Mouse (Mus musculus): Measurements from ENCODE around the gene Frem2. TPM values are rescaled to one million over a fixed set of nuclear protein-coding genes. Genes with fewer than 3 reads are reported as not detected.

Frem2 gene
- total RNA-seq, 2 experiments from 2014 or later, result 24.6 to 28.5 TPM

DNA sequence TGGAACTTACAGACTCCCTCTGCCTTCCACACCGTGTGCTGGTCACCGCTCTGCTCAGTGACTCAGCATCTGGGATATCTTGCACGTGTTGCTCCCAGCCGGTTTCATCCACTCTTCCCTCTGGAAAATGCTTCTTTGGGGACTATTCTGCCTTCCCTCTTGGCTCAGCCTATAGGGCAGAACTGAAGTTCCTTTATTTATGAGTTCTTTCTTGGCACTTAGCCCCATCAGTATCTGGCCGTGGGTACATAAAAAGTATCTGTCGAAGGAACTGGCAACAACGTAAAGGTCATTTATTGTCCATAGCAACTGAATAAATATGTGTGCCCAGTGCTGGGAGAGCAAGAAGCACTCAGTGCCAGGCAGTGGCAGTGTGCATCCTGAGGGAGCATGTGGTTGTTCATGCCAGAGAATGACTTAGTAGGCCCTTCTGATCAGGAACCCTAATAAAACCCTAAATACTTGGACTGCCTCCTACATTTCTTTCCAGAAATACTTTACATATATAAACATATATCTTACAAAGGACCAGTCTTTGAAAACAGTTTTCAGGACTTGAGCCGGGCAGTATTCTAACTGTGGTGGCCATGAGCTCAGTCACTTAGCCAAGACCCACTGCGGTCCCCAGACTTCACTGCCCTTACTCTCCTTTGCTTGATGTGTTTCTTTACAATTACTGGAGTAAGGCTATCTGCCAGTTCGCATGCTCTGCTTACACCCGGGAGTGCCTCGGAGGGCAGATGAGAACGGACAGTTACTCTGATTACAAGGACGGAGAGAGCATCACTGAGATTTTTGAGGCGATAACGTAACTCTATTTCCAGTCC is 99.6 kb downstream of the Frem2 start:
- DNase-seq (ENCODE audit: low spot score in 2 of 2), result no peak

DNA sequence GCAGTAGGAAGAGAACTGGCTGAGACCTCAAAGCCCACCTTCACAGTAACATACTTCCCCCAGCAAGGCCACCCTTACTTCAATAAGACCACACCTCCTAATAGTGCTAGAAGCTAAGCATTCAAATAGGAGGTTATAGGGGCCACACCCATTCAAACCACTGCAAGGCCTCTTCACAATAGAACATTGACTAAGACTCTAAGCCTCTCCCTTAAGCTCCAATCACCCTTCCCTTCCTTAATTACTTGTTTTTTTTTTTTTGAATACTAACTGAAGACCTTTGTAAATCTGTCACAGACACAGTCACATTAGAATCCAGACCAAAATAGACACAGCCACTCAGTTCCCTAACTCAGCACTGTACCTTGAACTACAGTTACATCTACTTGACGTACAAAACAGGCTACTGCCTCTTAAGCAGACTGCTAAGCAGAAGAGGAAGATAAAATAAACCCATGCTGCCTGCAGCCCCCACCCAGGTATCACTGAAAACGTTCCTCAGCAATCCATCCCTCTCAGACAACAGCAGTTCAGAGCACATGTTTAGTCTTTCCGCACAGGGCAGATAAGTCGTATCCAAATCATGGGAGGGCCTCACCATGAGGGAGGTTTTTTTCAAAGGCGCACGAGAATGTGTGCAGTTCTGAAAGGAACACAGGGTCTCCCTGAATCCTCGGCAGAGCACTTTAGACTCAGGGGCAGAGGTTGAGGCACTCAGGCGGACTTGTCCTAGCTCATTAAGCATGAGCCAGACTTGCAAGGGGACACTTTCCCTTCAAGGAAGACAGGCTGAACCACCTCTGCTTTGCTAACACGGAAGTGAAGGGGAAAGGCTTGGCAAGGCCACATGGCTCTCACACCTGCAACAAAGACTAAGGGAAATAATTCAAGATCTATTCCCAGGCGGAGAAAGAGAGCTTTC is 101.9 kb downstream of the Frem2 start:
- DNase-seq (ENCODE audit: low spot score in 2 of 2), result no peak

DNA sequence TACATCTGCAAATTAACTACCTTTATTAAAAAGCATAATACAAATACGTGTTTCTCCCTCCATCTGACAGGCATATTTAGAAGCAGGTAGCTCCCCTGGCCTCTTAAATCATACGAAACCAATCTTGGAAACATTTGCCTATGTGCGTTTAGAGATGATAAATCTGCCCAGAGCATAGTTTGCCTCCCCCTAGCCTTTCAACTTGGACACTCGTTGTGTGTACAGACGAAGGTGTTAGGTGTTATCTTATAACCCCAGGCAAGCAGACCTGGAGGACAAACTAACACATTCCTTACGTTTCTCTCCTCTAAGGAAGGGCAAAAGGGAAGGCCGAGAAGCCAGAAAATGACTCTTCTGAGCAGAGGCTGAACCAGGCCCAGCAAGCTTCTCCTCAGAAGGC is 104.5 kb downstream of the Frem2 start:
- no peak for DNase-seq (ENCODE audit: low spot score in 2 of 2)

DNA sequence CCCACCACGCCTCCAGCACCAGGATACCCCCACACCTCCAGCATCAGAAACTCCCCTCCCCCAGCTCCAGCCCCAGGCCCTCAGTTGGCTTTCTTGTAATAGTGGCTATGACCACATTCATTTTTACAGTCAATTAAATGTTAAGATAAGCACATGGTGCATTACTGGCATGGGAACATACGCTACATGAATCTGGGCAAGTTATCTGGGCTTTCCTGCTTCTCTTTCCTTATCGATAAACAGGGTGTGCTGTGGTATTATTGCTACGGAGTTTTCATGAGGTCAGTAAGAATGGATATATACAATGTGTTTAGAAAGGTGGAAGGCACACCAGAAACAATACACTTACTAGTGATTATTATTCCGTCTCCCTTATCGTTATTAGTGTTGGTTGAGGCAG is 125.1 kb downstream of the Frem2 start:
- DNase-seq (ENCODE audit: low spot score in 2 of 2), result no peak

DNA sequence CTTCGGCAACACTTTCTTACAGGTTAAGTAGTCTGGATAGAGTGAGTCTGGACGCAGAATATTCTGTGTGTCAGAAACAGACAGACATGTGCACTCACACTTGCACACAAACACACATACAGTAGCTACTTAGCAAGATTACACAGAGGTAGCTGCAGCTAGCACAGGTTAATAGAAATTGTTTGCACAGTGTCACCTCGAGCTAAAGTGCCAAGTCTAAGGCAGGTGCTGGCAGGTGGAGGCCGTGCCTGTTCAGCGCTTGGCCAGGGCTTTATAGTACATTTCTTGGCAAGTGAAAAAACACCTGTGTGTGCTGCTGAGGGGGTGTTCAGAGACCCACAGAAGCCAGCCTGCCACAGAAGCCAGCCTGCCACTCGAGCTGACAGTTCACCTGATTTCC is 126.8 kb downstream of the Frem2 start:
- DNase-seq (ENCODE audit: low spot score in 2 of 2), result no peak

DNA sequence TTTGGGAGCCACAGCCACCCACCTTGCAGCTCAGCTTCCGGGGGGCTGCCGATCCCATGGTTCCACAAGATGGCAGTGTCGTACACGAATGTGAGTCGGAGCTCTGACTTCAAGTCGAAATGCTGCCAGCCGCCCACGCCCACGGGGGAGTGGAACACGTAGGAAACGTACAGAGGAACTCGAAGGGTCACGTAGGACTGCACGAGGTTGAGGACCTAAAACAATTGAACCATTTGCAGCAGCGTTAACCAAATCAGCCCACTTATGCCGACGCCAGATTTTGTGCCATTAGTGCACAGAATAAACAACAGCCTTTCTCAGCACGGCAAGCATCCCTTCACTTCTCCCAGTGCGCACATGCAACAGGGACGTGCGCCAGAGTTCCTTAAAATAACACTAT is 131.4 kb downstream of the Frem2 start:
- peak; percentile 66 to 78 for DNase-seq (ENCODE audit: low spot score in 2 of 2)

DNA sequence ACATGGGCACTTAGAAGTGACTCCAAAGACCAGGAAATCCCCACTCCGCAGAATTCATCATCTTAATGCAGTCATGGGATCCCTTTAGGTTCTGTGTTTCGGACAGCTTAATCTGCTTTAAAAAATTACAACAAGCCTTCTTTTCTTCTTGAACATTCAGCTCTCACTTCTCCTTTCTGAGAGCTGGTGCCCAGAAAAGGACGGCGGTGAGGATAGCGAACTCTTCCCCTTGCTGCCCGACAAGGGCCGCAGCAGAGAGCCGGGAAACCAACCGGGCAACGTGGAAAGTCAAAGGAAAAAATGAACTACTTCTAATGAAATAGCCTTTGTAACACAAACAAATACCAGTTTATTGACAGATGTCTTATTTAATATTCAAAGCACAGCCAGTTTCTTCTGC is 134.4 kb downstream of the Frem2 start:
- DNase-seq (ENCODE audit: low spot score in 2 of 2), result no peak

DNA sequence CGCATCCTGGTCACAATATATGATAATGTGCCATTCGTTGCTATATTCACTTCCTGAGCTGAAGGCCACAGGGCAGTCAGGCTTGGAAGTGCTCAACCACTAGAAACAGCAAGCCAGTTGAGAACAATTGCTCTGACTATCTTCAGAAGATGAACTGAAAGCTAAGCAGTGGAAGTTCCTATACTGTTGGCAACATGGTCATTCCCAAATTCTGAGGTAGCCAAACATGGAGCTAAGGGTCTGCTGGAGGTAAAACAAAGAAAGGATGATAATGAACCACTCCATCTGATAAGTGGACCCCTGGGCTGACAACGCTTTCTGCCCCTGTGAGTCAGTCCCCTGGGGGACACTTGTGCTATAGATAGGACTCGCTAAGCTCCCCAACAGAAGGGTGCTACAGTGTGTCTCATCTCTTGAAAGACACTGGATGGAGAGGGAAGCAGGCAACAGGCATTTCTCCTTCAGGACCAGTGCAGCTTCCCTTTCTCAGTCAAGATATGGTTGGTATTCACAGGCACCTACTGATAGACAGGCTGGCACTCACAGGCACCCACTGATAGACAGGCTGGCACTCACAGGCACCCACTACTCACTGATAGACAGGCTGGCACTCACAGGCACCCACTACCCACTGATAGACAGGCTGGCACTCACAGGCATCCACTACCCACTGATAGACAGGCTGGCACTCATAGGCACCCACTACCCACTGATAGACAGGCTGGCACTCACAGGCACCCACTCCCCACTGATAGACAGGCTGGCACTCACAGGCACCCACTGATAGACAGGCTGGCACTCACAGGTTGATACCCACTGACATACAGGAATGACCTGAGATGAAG is 142.7 kb downstream of the Frem2 start:
- DNase-seq (ENCODE audit: low spot score in 2 of 2), result no peak

DNA sequence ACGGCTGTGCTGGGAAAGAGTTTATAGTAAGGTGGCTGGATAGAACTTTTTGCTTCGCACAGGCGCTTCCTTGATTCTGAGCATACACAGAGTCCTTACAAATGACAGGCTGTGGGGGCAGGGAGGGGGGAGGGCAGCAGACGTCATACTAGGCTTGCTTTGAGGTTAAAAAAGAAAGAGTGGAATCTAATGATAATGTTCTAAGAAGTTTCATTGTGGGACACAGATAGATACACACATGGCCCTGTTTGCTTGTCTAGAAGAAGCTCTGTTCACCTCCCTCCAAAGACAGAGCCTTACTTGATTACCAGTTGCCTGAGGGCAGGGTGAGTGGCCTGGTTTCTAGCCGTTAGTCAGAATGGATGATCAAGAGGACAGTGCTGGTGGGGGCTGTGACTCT is 144.1 kb downstream of the Frem2 start:
- no peak for DNase-seq (ENCODE audit: low spot score in 2 of 2)

DNA sequence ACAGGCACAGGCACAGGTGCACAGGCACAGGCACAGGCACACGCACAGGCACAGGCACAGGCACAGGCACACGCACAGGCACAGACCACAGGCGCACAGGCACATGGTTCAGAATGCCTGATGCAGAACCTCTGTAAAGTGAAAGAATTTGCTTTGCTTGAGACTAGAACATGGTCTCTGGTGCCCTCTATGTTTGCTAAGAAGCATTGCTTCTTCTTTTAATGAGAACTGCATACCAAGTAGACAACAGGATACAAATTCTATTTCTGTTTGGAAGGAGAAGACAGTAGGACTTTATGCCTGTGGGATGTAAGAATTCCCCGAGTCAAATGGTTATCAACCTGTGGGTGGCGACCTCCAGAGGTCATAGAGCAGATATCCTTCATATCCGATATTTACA is 154.7 kb downstream of the Frem2 start:
- DNase-seq (ENCODE audit: low spot score in 2 of 2), result no peak

DNA sequence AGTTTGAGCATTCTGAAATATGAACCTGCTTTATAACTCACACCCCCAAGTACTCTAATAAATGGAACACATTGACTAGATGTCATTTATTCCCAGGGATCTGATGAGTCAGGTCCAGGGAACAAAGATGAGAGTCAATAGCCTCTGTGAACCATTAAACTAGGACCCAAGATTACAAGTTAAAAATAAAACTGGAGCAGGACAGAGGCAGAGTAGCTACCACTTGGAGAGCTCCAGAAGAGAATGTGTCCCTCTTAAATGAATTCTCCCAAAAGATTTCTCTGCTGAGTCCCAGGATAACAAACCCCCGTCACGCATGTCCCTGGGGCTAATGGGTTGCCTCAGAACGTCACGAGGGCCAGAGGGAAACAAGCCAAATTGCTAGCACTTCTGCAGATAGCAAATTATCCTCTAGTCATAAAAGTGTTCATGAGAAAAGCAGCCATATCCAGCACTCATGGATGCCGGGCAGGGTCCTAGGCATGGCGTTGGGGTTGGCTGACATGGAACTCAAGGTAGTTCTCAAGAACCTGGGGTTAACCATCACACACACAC is 158.7 kb downstream of the Frem2 start:
- no peak for DNase-seq (ENCODE audit: low spot score in 2 of 2)

DNA sequence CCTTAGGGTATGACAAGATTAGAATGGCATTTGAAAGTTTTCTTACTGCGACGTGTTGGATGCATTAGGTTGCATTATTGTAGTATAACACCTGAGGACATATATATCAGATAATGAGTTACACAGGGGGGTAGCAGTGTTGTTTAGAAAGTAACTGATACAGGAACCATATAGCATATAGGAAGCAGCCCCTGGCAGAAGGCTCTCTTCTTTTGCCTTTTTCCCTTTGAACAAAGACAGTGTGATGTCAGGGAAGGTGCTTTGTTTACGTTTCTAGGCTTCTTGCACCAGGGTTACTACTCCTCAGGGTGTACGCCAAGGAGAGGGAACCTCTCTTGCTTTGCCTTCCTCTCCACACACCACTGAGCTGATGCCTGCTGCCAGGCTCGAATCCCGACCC is 168.8 kb downstream of the Frem2 start, which contains the start of gene Stoml3:
TSS of gene Stoml3 (plus strand) at position 301 of the 400 bp plus-strand sequence.
- DNase-seq (ENCODE audit: low spot score in 2 of 2), result no peak

DNA sequence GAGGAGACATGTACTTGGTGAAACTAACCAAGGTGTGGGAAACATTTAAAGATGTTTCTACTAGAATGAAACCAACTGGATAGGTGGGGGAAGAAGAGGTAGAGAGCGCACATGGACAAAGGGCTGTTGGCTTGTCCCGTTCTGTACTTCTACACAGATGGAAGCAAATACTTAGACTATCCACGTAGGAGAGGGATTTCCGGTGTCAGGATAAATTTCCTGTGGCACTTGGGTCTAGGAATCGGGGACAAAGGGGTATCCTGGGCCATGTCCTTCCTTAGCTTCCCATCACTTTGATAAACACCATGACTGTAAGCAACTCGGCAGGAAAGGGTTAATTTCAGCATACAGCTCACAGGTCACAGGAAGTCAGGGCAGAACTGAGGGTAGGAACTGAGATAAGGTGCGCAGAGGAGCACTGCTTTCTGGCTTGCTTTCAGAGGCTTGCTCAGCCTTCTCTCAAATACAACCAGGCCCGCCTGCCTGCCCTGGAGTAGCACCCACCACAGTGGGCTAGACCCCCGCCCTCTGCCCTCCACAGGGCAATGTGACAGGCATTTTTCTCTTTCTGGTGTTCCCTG is 170.1 kb downstream of the Frem2 start:
- DNase-seq (ENCODE audit: low spot score in 2 of 2), result no peak

DNA sequence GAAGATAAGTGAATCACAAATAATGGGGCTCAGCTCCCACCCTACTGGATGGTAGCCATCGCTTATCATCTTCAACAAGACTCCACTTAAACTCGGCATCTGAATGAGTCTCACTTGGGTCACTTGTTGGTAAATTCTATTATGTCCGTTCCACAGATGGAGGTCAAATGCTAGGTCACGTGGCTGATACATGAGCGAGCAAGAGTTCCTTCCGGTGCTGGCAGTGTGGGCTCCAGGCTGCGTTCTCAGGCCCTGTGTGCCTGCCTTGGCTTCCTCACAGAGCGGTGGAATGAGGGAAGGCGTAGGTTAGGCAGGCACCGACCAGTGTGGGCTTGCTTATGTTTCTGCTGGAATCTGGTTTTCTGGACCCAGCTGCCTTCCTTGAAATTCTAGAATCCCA is 170.6 kb downstream of the Frem2 start:
- no peak for DNase-seq (ENCODE audit: low spot score in 2 of 2)

DNA sequence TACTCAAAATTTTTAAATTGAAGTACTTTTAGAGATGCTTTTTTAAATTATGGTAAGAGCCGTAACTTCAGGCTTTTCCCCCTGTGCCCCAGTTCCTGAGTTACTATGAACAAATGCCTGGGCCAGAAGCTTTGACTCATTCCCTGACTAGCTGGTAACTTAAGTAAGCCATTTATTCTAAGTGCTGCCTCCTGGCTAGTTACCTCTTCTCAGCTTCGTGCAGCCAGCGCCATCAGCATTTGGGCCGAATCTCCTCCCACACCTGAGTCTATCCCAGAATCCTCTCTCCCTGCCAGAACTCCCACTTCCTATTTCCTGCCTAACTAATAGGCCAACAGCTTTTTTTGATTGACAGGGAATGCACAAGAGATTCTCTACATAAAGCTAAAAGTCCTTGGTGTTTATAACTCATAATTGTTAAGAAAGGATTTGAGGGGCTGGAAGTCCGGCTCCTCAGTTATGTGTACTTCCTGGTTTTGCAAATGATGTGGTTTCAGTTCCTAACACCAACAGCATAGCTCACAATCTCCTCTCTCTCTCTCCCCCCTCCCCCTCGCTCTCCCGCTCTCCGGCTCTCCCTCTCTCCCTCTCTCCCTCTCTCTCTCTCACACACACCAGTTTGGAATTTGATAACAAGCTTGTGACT is 173.6 kb downstream of the Frem2 start:
- no peak for DNase-seq (ENCODE audit: low spot score in 2 of 2)

DNA sequence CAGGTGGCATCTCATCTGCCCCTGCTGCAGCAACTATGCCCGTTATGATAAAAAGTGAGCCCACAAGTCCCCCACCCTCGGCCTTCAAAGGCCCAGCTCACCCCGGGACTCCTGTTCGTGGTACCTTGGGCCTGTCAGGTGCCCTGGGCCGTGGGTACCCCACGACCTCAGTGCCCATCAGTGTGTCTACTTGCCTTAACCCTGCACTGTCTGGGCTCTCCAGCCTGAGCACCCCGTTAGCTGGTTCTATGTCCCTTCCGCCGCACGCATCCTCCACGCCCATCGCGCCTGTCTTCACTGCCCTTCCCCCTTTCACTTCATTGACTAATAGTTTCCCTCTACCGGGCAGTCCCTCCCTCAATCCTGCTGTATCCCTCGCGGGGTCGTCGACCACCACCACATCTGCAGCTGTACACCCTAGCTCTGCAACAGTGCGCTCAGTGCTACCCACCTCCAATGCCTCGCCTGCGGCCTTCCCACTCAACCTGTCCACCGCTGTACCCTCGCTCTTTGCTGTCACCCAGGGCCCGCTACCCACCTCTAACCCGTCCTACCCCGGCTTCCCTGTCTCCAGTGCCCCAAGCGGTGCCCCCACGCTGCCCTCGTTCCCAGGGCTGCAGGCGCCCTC is 178.6 kb downstream of the Frem2 start:
- DNase-seq (ENCODE audit: low spot score in 2 of 2), result no peak

DNA sequence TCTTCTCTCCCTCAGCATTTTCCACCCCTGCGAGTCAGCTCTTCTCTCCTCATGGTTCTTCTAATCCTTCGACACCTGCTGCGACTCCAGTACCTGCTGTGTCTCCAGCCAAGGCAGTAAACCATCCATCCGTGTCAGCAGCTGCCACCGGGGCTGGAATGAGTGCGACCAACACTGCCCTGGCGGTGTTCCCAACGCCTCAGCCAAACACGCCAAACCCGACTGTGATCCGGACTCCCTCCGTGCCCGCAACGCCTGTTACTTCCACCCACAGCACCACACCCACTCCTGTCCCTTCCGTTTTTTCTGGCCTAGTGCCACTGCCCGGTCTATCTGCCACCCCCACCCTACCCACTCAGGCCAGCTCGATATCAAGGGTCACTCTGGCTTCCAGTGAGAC is 179.7 kb downstream of the Frem2 start:
- DNase-seq (ENCODE audit: low spot score in 2 of 2), result peak; percentile 44 to 57

DNA sequence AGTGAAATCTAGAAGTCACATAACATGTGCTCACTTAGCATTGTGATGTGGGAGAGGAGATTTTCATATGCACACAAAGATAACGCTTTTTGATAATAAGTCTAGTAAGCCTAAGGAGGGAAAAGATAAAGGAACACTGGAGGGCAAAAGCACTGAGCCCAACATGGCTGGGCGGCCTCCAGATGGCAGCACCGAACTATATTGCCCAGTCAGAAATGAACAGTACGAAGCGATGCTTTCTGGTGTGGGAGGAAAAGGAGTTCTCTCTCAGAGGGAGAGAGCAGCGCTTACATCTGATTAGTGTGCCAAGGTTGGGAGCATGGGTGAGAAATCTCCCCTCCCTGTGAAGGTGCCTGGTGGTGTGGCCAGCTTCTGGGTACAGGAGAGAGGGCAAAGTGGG is 181.3 kb downstream of the Frem2 start:
- no peak for DNase-seq (ENCODE audit: low spot score in 2 of 2)

DNA sequence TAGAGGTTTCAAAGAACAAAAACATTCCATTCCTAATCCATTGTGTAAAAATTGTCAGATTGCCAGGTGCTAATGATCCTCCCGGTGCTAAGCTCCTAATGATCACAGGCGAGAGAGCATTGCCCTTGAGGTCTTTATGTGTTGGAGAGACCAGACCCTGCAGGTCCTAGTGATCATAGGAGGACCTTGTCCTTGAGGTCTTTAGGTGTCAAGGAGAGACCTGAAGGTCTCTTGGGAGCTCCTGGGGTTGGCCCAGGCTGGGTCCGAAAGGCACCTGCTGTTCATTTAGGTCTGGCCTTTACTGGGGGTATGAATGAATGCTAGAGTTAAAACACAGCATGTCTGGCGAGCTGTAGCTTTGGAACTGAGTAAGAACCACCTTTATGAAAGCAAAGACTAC is 183.0 kb downstream of the Frem2 start:
- no peak for DNase-seq (ENCODE audit: low spot score in 2 of 2)

DNA sequence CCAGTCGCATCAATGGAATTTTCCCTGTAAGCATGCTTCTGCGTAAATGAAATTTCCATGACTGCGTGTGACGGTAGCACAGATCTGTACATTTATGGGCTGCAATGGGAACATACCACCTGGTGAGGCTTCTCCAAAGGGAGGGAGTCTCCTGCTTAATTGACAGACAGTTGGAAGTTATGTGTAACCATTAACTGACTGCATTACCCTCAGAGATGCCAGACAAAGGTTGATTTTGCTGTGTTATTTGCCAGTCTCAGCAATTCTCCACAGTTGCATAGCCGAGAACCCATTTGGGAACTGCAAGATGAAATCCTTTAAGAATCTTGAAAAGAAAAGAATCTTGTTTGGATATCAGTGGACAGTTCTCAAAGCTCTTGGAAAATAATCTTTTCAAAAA is 185.1 kb downstream of the Frem2 start:
- DNase-seq (ENCODE audit: low spot score in 2 of 2), result no peak

Measured in gastrocnemius, postnatal 4 days (tissue).